Mouse (Mus musculus): ENCODE data around the gene Sema4d. TPM values are rescaled to one million over a fixed set of nuclear protein-coding genes. Genes with fewer than 3 reads are reported as not detected.

Gene Sema4d
- total RNA-seq, 2 experiments from 2014 or later: 132 to 144 TPM

GRCm38 (mm10) chr13:51778351-51778982 lies 15.1 kb downstream of the Sema4d start:
- no peak for DNase-seq

DNA sequence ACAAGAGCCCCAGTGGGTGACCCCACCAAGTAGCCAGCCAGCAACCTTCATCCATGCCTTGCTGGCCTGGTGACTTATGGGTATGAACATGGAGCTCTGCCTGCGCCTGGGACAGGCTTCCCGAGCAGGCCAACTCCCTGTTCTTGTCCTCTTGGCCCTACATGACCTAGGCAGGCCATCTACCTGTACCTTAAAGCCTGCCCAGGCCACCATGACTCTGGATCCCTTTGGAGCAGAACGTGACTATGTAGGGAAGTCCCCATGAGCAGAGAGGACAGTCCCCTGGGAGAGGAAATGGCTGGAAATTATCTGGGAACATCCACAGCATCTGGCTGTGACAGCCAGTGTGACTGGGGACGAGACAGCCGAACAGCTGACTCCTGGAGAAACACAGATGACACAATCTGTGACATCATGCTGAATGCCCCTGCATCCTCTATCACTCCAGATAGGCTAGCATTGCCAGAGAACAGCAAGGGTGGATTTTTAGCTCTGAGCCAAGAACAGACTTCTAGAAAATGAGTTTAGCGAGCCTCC lies 15.7 kb downstream of the Sema4d start:
- DNase-seq: peak; percentile 41

DNA sequence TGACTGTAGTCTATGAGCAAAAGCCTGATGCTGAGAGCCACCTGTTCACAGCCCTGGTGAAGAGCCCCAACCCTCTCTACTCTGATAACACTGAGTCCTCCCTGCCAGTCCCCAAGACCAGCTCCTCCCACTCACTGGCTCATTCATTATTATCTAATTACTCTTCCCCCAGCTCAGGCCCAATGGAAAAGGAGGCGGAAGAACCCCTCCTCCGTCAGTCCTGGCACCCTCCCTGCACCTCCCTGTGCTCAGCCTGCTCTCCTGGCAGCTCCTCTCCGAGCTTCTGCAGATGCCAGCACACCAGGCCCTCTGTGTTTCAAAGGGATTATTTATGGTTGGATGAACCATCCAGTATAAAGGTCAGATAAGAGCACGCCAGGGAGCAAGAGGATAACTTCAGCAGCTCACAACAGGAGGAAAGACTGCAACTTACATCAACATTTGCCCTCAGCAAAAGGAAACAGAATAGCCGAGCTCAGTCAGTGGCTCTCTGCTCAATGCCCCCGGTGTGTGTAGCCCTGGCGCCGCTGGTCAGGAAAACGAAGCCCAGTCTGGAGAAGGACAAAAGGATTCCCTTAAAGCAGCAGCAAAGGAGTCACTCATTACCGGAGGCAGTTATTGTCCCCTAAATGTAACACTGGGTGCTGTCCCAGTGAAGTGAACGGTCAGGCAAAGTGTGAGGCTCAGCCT lies 16.4 kb downstream of the Sema4d start:
- DNase-seq: peak; percentile 91

GRCm38 (mm10) chr13:51776160-51776737 lies 17.3 kb downstream of the Sema4d start:
- DNase-seq: no peak

DNA sequence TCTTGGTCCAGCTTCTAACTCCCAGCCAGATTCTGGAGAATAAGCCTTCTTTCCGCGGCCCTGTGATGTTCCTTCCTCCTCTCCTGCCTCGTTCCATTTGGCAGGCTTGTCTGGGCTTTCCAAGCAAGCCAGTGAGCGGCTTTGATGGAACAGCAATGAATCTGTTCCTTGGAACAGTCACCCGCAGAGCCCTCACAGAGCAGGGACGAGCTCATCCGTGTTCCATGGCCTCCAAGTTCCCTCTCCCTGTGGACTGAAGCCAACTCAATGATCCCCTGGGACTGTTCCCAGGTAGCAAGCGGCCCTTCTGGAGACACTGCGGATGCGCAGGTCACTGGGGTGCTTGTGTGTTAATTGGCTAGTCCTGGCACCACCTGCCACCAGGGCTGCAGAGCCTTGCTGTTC lies 21.7 kb downstream of the Sema4d start:
- DNase-seq: peak; percentile 42

DNA sequence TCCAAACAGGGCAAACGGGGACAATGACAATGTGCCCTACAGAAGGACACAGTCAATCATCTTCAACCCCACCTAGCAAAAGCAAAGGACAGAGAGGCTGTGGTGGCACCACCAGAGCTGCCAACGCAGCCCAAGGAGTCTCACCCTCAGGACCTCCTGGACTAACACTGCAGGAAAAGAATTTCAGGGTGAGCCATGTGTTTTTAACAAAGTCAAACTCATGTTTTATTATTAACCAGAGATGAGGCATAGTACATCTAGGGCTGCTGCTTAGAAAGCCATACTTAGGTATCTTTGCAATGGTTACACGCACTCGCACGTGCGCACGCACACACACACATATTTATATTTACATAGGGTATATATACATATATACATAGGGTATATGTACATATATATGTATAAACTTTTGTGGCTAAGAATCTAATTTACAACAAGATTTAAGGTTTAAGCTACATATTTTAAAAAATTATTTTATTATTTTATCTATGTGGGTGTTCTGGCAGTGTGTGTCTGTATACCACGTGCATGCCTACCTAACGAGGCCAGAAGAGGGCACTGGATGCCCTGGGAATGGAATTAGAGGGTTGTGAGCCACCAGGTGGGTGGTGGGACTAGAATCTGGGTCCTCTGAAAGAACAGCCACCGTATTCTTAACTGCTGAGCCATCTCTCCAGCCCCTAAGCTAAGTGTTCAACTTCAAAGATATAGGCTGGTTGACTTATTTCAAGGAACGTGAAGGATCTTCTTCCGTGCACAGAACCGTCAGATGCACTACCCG lies 22.7 kb downstream of the Sema4d start:
- no peak for DNase-seq

DNA sequence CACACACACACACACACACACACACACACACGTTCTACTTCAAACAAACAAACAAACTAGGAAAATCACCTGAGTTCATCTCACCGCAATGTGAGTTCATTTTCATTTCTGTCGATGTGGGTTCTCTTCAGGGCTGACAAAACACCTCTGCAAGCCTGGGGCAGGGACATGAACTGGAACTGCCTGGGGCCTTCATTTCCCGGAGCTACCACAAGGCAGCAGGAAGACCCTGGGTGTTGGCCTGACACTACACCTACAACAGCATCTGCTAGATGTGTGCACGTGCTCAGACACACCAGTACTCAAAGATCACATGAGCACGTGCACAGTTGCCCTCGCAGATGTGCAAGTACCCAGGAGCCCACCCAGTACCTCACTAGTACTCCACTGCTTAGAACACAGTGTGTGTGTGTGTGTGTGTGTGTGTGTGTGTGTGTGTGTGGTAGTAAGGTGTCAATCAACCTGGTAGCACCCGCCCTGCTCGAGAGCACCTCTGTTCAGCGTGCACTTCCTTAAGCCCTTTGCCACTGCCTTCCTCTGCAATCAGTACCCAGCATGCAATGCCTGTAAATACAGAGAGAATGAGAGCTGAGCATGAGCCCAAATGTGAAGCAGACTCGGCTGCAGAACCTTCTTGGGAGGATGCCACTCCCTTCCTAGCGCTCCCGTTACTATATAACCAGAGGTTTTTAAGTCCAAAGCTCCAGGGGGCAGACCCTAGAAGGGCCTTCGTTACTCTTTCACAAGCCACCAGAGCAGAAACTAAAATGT lies 25.4 kb downstream of the Sema4d start:
- DNase-seq: no peak

DNA sequence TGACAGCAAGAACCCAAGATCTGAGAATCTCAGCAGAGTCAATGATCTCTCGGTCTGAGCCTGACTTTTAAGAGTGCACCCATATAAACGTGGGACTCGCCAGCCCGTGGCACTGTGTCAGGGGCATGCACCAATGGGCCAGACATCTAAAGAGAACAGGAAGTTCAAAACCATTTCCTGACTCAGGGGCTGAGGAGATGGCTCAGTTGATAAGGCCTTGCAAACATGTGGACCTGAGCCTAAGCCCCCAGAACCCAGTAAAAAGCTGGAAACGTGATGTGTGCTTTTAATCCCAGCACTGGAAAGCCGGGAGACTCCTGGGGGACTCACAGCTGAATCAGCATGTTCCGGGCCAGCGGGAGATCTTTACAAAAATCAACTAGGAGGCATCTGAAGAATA lies 26.0 kb downstream of the Sema4d start:
- DNase-seq: no peak

GRCm38 (mm10) chr13:51766756-51767155 lies 26.8 kb downstream of the Sema4d start:
- DNase-seq: no peak

DNA sequence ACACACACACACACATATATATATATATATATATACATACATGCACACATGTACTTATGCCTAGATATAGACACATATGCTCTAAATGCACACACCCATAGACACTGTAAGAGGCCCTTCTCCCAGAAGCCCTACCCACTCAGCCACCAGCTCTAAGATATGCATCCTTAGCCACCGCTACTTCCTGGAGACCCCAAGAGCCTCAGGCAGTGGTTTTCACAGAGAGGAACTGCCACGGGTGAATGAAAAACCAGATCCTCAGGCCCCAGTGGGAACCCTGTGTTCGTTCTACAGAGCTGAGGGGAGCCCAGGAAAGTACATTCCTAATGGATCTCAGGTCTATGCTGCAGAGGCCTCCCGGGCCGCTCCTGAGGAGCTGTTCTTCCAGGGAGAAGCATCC lies 28.2 kb downstream of the Sema4d start:
- DNase-seq: no peak

GRCm38 (mm10) chr13:51763019-51763698 lies 30.4 kb downstream of the Sema4d start:
- DNase-seq: no peak

GRCm38 (mm10) chr13:51761186-51761813 lies 32.2 kb downstream of the Sema4d start:
- no peak for DNase-seq

DNA sequence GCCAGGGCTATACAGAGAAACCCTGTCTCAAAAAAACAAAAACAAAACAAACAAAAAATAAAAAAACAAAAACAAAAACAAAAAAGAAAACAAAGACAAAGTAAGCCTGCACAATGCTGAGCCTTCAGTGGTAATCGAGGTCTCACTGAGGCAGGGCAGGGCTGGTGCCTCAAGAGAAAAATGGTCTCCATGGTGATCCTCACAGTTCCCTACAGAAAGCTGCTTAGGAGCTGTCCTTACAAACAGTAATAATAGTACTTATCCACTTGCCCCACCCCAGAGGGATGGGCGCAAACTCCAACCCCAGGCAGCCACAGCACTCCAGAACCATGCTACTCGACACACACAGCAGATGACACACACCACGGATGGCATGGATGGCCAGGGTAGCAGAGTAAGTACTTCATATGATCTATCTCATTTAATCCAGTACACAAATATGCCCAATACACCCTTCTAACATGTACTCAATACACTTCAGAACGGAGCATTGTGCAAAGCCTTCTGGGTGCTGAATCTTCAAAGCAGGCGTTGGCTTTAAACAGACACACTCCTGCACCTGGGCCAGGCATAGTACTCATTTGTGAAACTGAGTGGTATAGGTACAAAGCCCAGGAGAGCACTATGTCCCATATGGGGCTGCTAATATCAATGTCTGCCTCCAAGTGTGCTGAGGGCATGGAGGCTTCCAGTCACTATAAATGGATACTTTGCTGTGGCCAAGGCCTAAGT lies 34.1 kb downstream of the Sema4d start:
- no peak for DNase-seq

GRCm38 (mm10) chr13:51758428-51758827 lies 35.1 kb downstream of the Sema4d start:
- DNase-seq: no peak

- no peak for DNase-seq
Measured at GRCm38 (mm10) chr13:51757099-51757498, 36.4 kb downstream of the Sema4d start.

DNA sequence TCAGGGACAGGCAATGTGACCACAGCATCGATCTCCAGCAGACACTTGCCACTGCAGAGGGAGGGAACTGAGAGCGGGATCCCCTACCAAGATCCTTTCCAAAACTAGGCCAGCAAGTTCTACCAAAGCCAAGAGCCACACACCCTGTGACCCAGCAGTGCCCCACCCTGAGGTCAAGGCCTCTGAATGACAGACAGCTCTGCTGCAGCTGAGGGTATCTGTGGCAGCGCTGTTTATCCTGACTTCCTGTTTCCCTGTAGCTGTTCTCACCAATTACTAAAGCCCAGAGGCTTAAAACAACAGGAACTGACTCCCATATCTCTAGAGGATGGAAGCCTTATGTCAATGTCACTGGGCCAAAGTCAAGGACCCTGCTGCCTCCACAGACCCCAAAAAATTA lies 37.0 kb downstream of the Sema4d start:
- peak; percentile 45 for DNase-seq

DNA sequence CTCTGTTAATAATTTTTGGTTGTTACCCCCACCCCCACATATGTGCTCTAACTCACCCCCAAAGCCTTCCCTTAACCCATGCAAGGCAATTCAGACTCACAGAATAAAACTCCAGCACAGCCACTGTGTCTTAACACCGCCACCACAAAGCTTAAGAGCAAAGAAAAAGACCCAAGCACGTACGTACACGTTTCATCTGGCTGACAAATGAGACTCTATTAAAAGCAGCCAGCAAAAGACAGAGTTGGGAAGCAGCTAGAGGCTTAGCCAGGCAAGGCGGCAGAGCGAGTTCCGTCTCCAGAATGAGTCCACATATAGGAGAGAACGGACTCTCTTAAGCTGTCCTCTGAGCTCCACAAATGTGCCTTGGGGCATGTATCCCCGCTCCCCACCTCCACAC lies 37.5 kb downstream of the Sema4d start:
- no peak for DNase-seq

DNA sequence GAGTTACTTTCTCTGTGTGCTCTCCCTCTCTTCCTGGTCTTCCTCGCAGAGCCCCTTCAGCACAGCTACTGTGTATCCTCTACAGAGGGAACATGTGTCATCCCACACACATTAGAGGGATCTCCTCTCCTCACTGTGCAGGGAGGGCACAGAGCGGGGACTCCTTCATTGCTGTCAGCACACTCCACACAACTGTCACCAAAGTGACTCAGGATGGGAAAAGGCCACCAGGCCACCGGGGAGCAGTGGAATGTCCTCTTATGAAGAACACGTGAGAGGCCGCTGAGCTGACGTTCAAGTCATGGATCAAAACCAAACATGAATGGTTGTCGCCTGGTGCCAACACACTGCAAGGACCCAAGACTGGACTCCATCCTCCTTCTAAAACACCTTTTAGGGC lies 38.0 kb downstream of the Sema4d start:
- no peak for DNase-seq

- no peak for DNase-seq
Measured at GRCm38 (mm10) chr13:51754559-51755126, 38.9 kb downstream of the Sema4d start.

Data from gastrocnemius, postnatal 25 days (tissue).